ENCODE assay signal across 20 mouse cellular contexts in the genomic region with DNA sequence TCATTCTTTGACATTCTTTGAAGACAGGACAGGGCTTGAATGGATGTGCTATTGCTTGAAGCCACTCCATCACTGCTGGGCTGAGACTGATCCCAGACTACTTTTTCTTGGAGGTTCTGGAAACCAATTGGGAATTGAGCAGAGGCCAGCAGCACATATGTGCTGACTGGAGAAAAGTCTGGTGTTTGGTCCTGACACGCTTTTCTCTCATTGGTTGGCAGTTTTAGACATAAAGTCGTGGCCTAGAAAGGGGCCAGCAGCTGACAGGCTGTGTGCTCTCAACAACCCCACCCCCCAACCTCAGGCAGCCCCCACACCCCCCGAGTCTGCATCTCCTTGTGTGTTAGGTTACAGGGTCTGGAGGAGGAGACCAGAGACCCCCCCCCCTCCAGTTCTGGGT. TPM values are rescaled to one million over a fixed set of nuclear protein-coding genes. Genes with fewer than 3 reads are reported as not detected.
DNase-seq lines count a peak whose midpoint lies in the region; ATAC-seq and TF ChIP-seq lines count a peak whose summit lies in the region.
"Had no signal": no experiment of that assay in that cellular context is flagged by ENCODE, and none has a peak within 500 bp of the region (broad histone marks: within the 10 kb centered on the region; RNA-seq: fewer than 3 reads in every experiment).

No protein-coding gene starts in this region.

- no peaks in the 10 kb centered on the region for H3K27me3 ChIP-seq in embryonic facial prominence, embryonic 14.5 days (replicated peaks; ENCODE audit: control insufficient read depth, insufficient read depth, low read length)
- no peaks in the 10 kb centered on the region for H3K27me3 ChIP-seq in embryonic facial prominence, embryonic 10.5 days (replicated peaks; ENCODE audit: low read depth, poor library complexity, severe bottlenecking)
- H3K27me3 ChIP-seq in lung, embryonic 14.5 days (ENCODE audit: insufficient read depth, low read length) = no peaks in the 10 kb centered on the region
- H3K27me3 ChIP-seq in intestine, embryonic 16.5 days (replicated peaks; ENCODE audit: control insufficient read depth, insufficient read depth, low read length) = no peaks in the 10 kb centered on the region
- H3K27me3 ChIP-seq: hindbrain, embryonic 13.5 days had no signal

- no peak overlapping the region for H3K4me2 ChIP-seq in embryonic facial prominence, embryonic 14.5 days (ENCODE audit: low read depth, low read length)
- H3K4me2 ChIP-seq in lung, embryonic 14.5 days = no peak overlapping the region
- no peak overlapping the region for H3K4me2 ChIP-seq in intestine, embryonic 16.5 days (ENCODE audit: low read depth, low read length)
- H3K4me2 ChIP-seq: hindbrain, embryonic 13.5 days had no signal

- 49% methylated on average over 3 of the region's 3 CpGs for WGBS in embryonic facial prominence, embryonic 14.5 days
- WGBS in embryonic facial prominence, embryonic 10.5 days = 72% methylated on average over 3 of the region's 3 CpGs
- 29% methylated on average over 3 of the region's 3 CpGs for WGBS in lung, embryonic 14.5 days
- WGBS in intestine, embryonic 16.5 days = 43% methylated on average over 3 of the region's 3 CpGs

- H3K9ac ChIP-seq in embryonic facial prominence, embryonic 14.5 days (ENCODE audit: low read depth, low read length) = no peak overlapping the region
- H3K9ac ChIP-seq in lung, embryonic 14.5 days = no peak overlapping the region
- H3K9ac ChIP-seq in intestine, embryonic 16.5 days (ENCODE audit: low read depth, low read length) = no peak overlapping the region
- H3K9ac ChIP-seq: hindbrain, embryonic 13.5 days had no signal

- H3K27ac ChIP-seq in embryonic facial prominence, embryonic 14.5 days (replicated peaks; ENCODE audit: low read depth, low read length) = no peak overlapping the region
- H3K27ac ChIP-seq in embryonic facial prominence, embryonic 10.5 days (replicated peaks) = no peak overlapping the region
- H3K27ac ChIP-seq in lung, embryonic 14.5 days (ENCODE audit: low read depth) = no peak overlapping the region
- no peak overlapping the region for H3K27ac ChIP-seq in intestine, embryonic 16.5 days (ENCODE audit: low read length)
- H3K27ac ChIP-seq: hindbrain, embryonic 13.5 days had no signal

- H3K4me3 ChIP-seq in embryonic facial prominence, embryonic 14.5 days (ENCODE audit: low read depth, low read length) = no peak overlapping the region
- H3K4me3 ChIP-seq in embryonic facial prominence, embryonic 10.5 days = no peak overlapping the region
- no peak overlapping the region for H3K4me3 ChIP-seq in lung, embryonic 14.5 days (ENCODE audit: low read depth, low read length)
- no peak overlapping the region for H3K4me3 ChIP-seq in intestine, embryonic 16.5 days (ENCODE audit: low read length)
- H3K4me3 ChIP-seq: erythroblast, embryonic 14.5 days; hindbrain, embryonic 13.5 days had no signal

- no peak for TF ChIP-seq CTCF in lung, embryonic 14.5 days (IDR thresholded peaks at IDR 0.05; ENCODE audit: low read depth)

- intact Hi-C loops in heart, postnatal 10 days (cut with DNase I) = no loop called here
- intact Hi-C loops in heart, postnatal 14 days (cut with DNase I) = no loop called here

- ATAC-seq in embryonic facial prominence, embryonic 14.5 days (ENCODE audit: low read depth) = 0 out of 2 replicates have a peak, but pooled peaks have one; percentile 30
- peak; percentile 56; the same call in 1 of the 2 replicates for ATAC-seq in lung, embryonic 14.5 days (ENCODE audit: insufficient read depth)
- peak; percentile 42; the same call in 1 of the 2 replicates for ATAC-seq in intestine, embryonic 16.5 days

- no peaks in the 10 kb centered on the region for H3K36me3 ChIP-seq in embryonic facial prominence, embryonic 14.5 days (ENCODE audit: control insufficient read depth, insufficient read depth, low read length)
- no peaks in the 10 kb centered on the region for H3K36me3 ChIP-seq in embryonic facial prominence, embryonic 10.5 days (replicated peaks)
- no peaks in the 10 kb centered on the region for H3K36me3 ChIP-seq in lung, embryonic 14.5 days (ENCODE audit: insufficient read depth)
- no peaks in the 10 kb centered on the region for H3K36me3 ChIP-seq in intestine, embryonic 16.5 days (ENCODE audit: control insufficient read depth, insufficient read depth, low read length)
- H3K36me3 ChIP-seq: hindbrain, embryonic 13.5 days had no signal

- no peaks in the 10 kb centered on the region for H3K4me1 ChIP-seq in embryonic facial prominence, embryonic 14.5 days (ENCODE audit: control insufficient read depth, insufficient read depth, low read length)
- peaks cover 20% of the 10 kb centered on the region for H3K4me1 ChIP-seq in embryonic facial prominence, embryonic 10.5 days
- 0 out of 2 replicates have a peak, but pooled peaks cover 4% of the 10 kb centered on the region for H3K4me1 ChIP-seq in lung, embryonic 14.5 days (ENCODE audit: insufficient read depth)
- H3K4me1 ChIP-seq in intestine, embryonic 16.5 days (ENCODE audit: control insufficient read depth, insufficient read depth, low read length) = no peaks in the 10 kb centered on the region

- DNase-seq in embryonic facial prominence, embryonic 14.5 days (ENCODE audit: low spot score) = no peak
- DNase-seq in embryonic facial prominence, embryonic 10.5 days (ENCODE audit: low spot score) = no peak
- peak; percentile 24 to 37 for DNase-seq in heart, postnatal 10 days
- DNase-seq in heart, postnatal 14 days = no peak
- peak; percentile 43 for DNase-seq in lung, embryonic 14.5 days
- DNase-seq in lung, postnatal 25 days (ENCODE audit: low spot score) = no peak
- no peak for DNase-seq in adrenal gland, postnatal 14 days
- DNase-seq: adrenal gland, postnatal 10 days; embryo, embryonic 11 days; gastrocnemius, postnatal 10 days; kidney, adult 11 months; kidney, postnatal 14 days; lung, adult 2 months; spleen, adult 18-20 months had no signal

- no peaks in the 10 kb centered on the region for H3K9me3 ChIP-seq in embryonic facial prominence, embryonic 14.5 days (ENCODE audit: control insufficient read depth, low read length)
- no peaks in the 10 kb centered on the region for H3K9me3 ChIP-seq in embryonic facial prominence, embryonic 10.5 days
- no peaks in the 10 kb centered on the region for H3K9me3 ChIP-seq in lung, embryonic 14.5 days (ENCODE audit: low read depth, low read length)
- no peaks in the 10 kb centered on the region for H3K9me3 ChIP-seq in intestine, embryonic 16.5 days (ENCODE audit: control insufficient read depth, low read length)
- H3K9me3 ChIP-seq: hindbrain, embryonic 13.5 days had no signal

RNA-seq across cellular contexts. Expression of a gene that starts 17.9 kb away (rescaled TPM):
- 1.3 and 1.6 TPM in 2 replicates for polyA plus RNA-seq in embryonic facial prominence, embryonic 14.5 days (2014; fragmentation: Nextera tagmentation; extraction: Ambion mirVana)
- 0.24 and 0.57 TPM in 2 replicates for polyA plus RNA-seq in embryonic facial prominence, embryonic 10.5 days (2016; fragmentation: Nextera tagmentation; extraction: Ambion mirVana)
- total RNA-seq in heart, postnatal 10 days (2021) = not detected
- not detected for total RNA-seq in heart, postnatal 14 days (2021)
- polyA plus RNA-seq in lung, embryonic 14.5 days (2014; fragmentation: Nextera tagmentation; extraction: Ambion mirVana) = 0.18 TPM in 1 of 2 replicates, not detected in the other
- 0.13 and 0.21 TPM in 2 replicates for polyA plus RNA-seq in intestine, embryonic 16.5 days (2015; fragmentation: Nextera tagmentation; extraction: Ambion mirVana)
- total RNA-seq in adrenal gland, postnatal 14 days (2021) = not detected in 2 replicates
- total RNA-seq: adrenal gland, postnatal 10 days; CH12.LX; liver, adult 2 months; monocyte, adult 5-6 weeks had no signal
- polyA plus RNA-seq: erythroblast, embryonic 14.5 days; liver, adult 2 months had no signal

Comparison
In these comparisons a context has a peak if more than half of its experiments do, and no peak if none do; other contexts are left out.
1. DNase-seq: peak in heart, postnatal 10 days (2 of 2) and lung, embryonic 14.5 days (single experiment); none in embryonic facial prominence, embryonic 14.5 days (single experiment), embryonic facial prominence, embryonic 10.5 days (single experiment), heart, postnatal 14 days (0 of 2), lung, postnatal 25 days (single experiment) and adrenal gland, postnatal 14 days (single experiment).
2. Peak in every context shown above with its lines, with median percentiles within 50 percentile points of each other: ATAC-seq.